Mouse (Mus musculus): ENCODE measurements around the gene Qpctl. TPM values are rescaled to one million over a fixed set of nuclear protein-coding genes. Genes with fewer than 3 reads are reported as not detected.

Gene Qpctl
- polyA plus RNA-seq, 1 experiment from 2014 or later = 4.0 TPM

- H3K9ac ChIP-seq (ENCODE audit: low read depth, low read length) = peak within 1 kb of the TSS; percentile 86
- peaks cover 5% of the 10 kb centered on the region; the same call in 1 of the 2 replicates for H3K27me3 ChIP-seq (ENCODE audit: control insufficient read depth, insufficient read depth, low read depth, low read length)
- peak; percentile 98 for ATAC-seq (ENCODE audit: low read depth)
- H3K4me1 ChIP-seq (ENCODE audit: control insufficient read depth, low read depth, low read length) = peaks cover 16% of the 10 kb centered on the region
- H3K36me3 ChIP-seq (ENCODE audit: control insufficient read depth, insufficient read depth) = no peaks in the 10 kb centered on the region
- H3K4me2 ChIP-seq (ENCODE audit: low read depth, low read length) = peak within 1 kb of the TSS; percentile 94
- H3K9me3 ChIP-seq (replicated peaks; ENCODE audit: control insufficient read depth, low read length) = peaks cover 3% of the 10 kb centered on the region
- WGBS (ENCODE audit: insufficient replicate concordance) = 1% methylated on average over 34 of the region's 34 CpGs
- H3K27ac ChIP-seq (ENCODE audit: low read length) = peak within 1 kb of the TSS; percentile 48
- peak within 1 kb of the TSS; percentile 96 for H3K4me3 ChIP-seq (ENCODE audit: low read depth, low read length)
Observed at GRCm38 (mm10) chr7:19119631-19120429, 29.3 kb downstream of the Qpctl start, which contains the start of gene Fbxo46. Gene Fbxo46, plus strand, starts transcription at chr7:19119859.

GRCm38 (mm10) chr7:19119083-19119482 lies 30.0 kb downstream of the Qpctl start:
- H3K9me3 ChIP-seq (replicated peaks; ENCODE audit: control insufficient read depth, low read length) = peaks cover 3% of the 10 kb centered on the region
- peak overlapping the region; percentile 96; the same call in 1 of the 2 replicates for H3K4me3 ChIP-seq (ENCODE audit: low read depth, low read length)
- no peak for ATAC-seq (ENCODE audit: low read depth)

DNA sequence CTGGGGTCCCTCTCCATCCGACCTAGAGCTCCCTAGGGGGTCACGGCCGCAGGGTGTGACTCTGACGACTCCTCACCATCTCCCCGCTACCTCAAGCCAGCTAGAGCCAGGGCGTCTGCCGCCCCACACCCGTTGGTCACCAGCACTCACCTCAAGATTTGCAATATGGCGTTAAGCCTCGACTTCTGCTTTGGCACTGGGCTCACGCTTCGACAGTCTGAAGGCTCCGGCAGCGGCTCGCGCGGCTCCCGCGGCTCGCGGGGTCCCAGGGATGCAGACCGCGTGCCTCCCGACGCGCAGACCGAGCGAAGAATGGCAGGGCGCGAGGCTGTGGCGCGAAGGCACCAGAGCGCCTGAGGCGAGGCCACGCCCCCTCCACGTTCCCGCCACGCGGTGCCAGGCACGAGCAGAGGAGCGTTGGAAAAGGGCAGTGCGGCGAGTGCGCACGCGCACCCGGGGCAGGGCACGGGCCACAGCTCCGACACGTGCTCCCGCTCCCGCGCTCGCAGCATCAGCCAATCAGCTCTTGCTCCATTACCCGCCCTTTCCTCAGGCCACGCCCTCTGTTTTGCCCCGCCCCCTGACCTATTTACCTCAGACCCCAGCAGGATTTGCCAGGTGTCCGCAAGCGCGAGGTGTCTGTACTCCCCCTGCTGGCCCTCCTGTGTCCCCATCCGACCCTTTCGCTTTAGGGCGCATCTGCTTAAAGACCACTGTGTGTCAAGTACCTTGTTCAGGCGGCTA lies 30.9 kb downstream of the Qpctl start, which contains the start of gene Gm4969:
Gene Gm4969, minus strand, starts transcription at position 341 of the 744 bp plus-strand sequence.
- Histone ChIP-seq H3K27ac (ENCODE audit: low read length) (no peak within 1 kb of the TSS), H3K9ac (ENCODE audit: low read depth, low read length) (no peak within 1 kb of the TSS; the same call in 1 of the 2 replicates), H3K9me3 (replicated peaks; ENCODE audit: control insufficient read depth, low read length) (peaks cover 3% of the 10 kb centered on the region), H3K4me1 (ENCODE audit: control insufficient read depth, low read depth, low read length) (peaks cover 16% of the 10 kb centered on the region), H3K4me2 (ENCODE audit: low read depth, low read length) (peak within 1 kb of the TSS; percentile 43), H3K27me3 (ENCODE audit: control insufficient read depth, insufficient read depth, low read depth, low read length) (peaks cover 5% of the 10 kb centered on the region; the same call in 1 of the 2 replicates), H3K36me3 (ENCODE audit: control insufficient read depth, insufficient read depth) (no peaks in the 10 kb centered on the region), H3K4me3 (ENCODE audit: low read depth, low read length) (peak within 1 kb of the TSS; percentile 31)
- WGBS (ENCODE audit: insufficient replicate concordance) = 29% methylated on average over 62 of the region's 64 CpGs
- peak; percentile 7; the same call in 1 of the 2 replicates for ATAC-seq (ENCODE audit: low read depth)

More at GRCm38 (mm10) chr7:19119083-19119482, 30.0 kb downstream of the Qpctl start:
- peaks cover 16% of the 10 kb centered on the region for H3K4me1 ChIP-seq (ENCODE audit: control insufficient read depth, low read depth, low read length)
- H3K4me2 ChIP-seq (ENCODE audit: low read depth, low read length) = peak overlapping the region; percentile 26; the same call in 1 of the 2 replicates
- no peak overlapping the region for H3K27ac ChIP-seq (ENCODE audit: low read length)
- H3K27me3 ChIP-seq (ENCODE audit: control insufficient read depth, insufficient read depth, low read depth, low read length) = peaks cover 5% of the 10 kb centered on the region; the same call in 1 of the 2 replicates
- no peaks in the 10 kb centered on the region for H3K36me3 ChIP-seq (ENCODE audit: control insufficient read depth, insufficient read depth)
- no peak overlapping the region; the same call in 1 of the 2 replicates for H3K9ac ChIP-seq (ENCODE audit: low read depth, low read length)
- 81% methylated on average over 8 of the region's 8 CpGs for WGBS (ENCODE audit: insufficient replicate concordance)

DNA sequence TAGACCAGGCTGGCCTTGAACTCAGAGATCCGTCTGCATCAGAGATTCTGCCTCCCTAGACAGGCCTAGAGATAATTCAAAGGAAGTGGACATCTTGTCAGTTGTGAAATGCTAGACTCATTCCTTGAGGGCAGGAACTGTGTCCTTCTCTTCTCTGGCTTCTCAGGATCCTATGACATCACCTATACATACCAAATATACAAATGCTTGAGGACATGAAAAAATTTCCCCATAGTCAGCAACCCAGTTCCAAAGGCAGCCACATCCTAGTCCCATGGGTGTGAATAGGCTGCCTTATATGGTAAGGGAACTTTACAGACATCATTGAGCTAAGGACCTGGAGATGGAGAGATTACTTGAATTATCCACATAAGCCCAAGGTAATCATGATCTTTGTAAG lies 39.5 kb downstream of the Qpctl start:
- Histone ChIP-seq H3K4me3 (ENCODE audit: low read depth, low read length) (no peak overlapping the region), H3K4me1 (ENCODE audit: control insufficient read depth, low read depth, low read length) (no peaks in the 10 kb centered on the region), H3K4me2 (ENCODE audit: low read depth, low read length) (no peak overlapping the region), H3K27ac (ENCODE audit: low read length) (no peak overlapping the region), H3K36me3 (ENCODE audit: control insufficient read depth, insufficient read depth) (no peaks in the 10 kb centered on the region), H3K27me3 (ENCODE audit: control insufficient read depth, insufficient read depth, low read depth, low read length) (no peaks in the 10 kb centered on the region; the same call in 1 of the 2 replicates), H3K9ac (ENCODE audit: low read depth, low read length) (no peak overlapping the region), H3K9me3 (replicated peaks; ENCODE audit: control insufficient read depth, low read length) (no peaks in the 10 kb centered on the region)
- 43% methylated on average over 1 of the region's 1 CpGs for WGBS (ENCODE audit: insufficient replicate concordance)
- no peak for ATAC-seq (ENCODE audit: low read depth)

- H3K4me1 ChIP-seq (ENCODE audit: control insufficient read depth, low read depth, low read length) = no peaks in the 10 kb centered on the region
- no peak for ATAC-seq (ENCODE audit: low read depth)
- no peaks in the 10 kb centered on the region for H3K9me3 ChIP-seq (replicated peaks; ENCODE audit: control insufficient read depth, low read length)
- no peaks in the 10 kb centered on the region; the same call in 1 of the 2 replicates for H3K27me3 ChIP-seq (ENCODE audit: control insufficient read depth, insufficient read depth, low read depth, low read length)
- H3K4me3 ChIP-seq (ENCODE audit: low read depth, low read length) = no peak overlapping the region
- 29% methylated on average over 3 of the region's 3 CpGs for WGBS (ENCODE audit: insufficient replicate concordance)
- no peak overlapping the region for H3K27ac ChIP-seq (ENCODE audit: low read length)
- H3K4me2 ChIP-seq (ENCODE audit: low read depth, low read length) = no peak overlapping the region
- H3K9ac ChIP-seq (ENCODE audit: low read depth, low read length) = no peak overlapping the region
- no peaks in the 10 kb centered on the region for H3K36me3 ChIP-seq (ENCODE audit: control insufficient read depth, insufficient read depth)
Observed at GRCm38 (mm10) chr7:19107436-19107835, 41.7 kb downstream of the Qpctl start.

DNA sequence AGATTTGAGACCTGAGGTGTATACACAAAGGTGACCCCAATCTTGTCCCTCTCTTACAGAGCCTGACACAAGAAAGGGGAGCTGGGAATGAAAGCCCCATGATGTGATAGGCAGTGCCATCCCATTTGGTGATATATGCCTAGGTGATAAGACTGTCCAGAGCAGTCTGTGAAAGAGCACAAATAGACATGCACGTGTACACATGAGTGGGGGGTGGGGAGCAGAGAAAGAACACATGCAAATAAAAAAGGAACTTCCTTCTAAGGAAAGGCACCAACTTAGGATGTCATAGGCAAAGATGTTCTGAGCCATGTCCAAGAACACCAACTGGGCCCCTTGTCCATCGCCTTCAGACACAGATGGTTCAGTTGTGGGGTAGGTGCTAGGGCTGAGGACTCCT lies 44.6 kb downstream of the Qpctl start:
- no peaks in the 10 kb centered on the region for H3K9me3 ChIP-seq (replicated peaks; ENCODE audit: control insufficient read depth, low read length)
- no peaks in the 10 kb centered on the region for H3K36me3 ChIP-seq (ENCODE audit: control insufficient read depth, insufficient read depth)
- H3K4me3 ChIP-seq (ENCODE audit: low read depth, low read length) = no peak overlapping the region
- no peak overlapping the region for H3K9ac ChIP-seq (ENCODE audit: low read depth, low read length)
- no peaks in the 10 kb centered on the region; the same call in none of the 2 replicates for H3K27me3 ChIP-seq (ENCODE audit: control insufficient read depth, insufficient read depth, low read depth, low read length)
- H3K4me2 ChIP-seq (ENCODE audit: low read depth, low read length) = no peak overlapping the region
- no peak for ATAC-seq (ENCODE audit: low read depth)
- no peaks in the 10 kb centered on the region for H3K4me1 ChIP-seq (ENCODE audit: control insufficient read depth, low read depth, low read length)
- no peak overlapping the region for H3K27ac ChIP-seq (ENCODE audit: low read length)
- WGBS (ENCODE audit: insufficient replicate concordance) = 50% methylated on average over 2 of the region's 2 CpGs

DNA sequence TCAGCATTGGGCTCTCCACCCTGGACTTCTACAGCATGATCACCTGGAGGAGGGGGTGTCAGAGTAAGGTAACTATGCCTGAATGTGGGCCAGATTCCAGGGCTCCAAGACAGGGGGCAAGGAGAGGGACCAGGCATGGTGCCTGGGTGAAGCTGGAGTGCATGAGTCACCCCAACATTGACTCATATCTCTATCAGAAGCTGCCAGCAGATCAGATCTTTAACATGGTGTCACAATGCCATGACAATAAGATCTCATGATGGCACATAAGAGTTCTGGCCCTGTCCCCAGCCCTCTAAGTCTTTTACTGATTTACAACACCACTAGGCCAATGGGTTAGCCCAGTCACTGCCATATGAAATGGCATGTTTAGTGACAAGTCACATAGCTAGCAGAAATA lies 45.4 kb downstream of the Qpctl start:
- Histone ChIP-seq H3K27me3 (ENCODE audit: control insufficient read depth, insufficient read depth, low read depth, low read length) (no peaks in the 10 kb centered on the region; the same call in none of the 2 replicates), H3K4me3 (ENCODE audit: low read depth, low read length) (no peak overlapping the region), H3K4me2 (ENCODE audit: low read depth, low read length) (no peak overlapping the region), H3K9me3 (replicated peaks; ENCODE audit: control insufficient read depth, low read length) (no peaks in the 10 kb centered on the region), H3K36me3 (ENCODE audit: control insufficient read depth, insufficient read depth) (no peaks in the 10 kb centered on the region), H3K9ac (ENCODE audit: low read depth, low read length) (no peak overlapping the region), H3K4me1 (ENCODE audit: control insufficient read depth, low read depth, low read length) (no peaks in the 10 kb centered on the region), H3K27ac (ENCODE audit: low read length) (no peak overlapping the region)
- ATAC-seq (ENCODE audit: low read depth) = no peak

GRCm38 (mm10) chr7:19100290-19100689 lies 48.8 kb downstream of the Qpctl start:
- H3K4me3 ChIP-seq (ENCODE audit: low read depth, low read length) = no peak overlapping the region
- no peaks in the 10 kb centered on the region for H3K9me3 ChIP-seq (replicated peaks; ENCODE audit: control insufficient read depth, low read length)
- peaks cover 21% of the 10 kb centered on the region for H3K27me3 ChIP-seq (ENCODE audit: control insufficient read depth, insufficient read depth, low read depth, low read length)
- no peak for ATAC-seq (ENCODE audit: low read depth)
- WGBS (ENCODE audit: insufficient replicate concordance) = 65% methylated on average over 1 of the region's 1 CpGs
- H3K9ac ChIP-seq (ENCODE audit: low read depth, low read length) = no peak overlapping the region
- H3K36me3 ChIP-seq (ENCODE audit: control insufficient read depth, insufficient read depth) = no peaks in the 10 kb centered on the region
- no peak overlapping the region for H3K27ac ChIP-seq (ENCODE audit: low read length)
- no peak overlapping the region for H3K4me2 ChIP-seq (ENCODE audit: low read depth, low read length)
- peaks cover 20% of the 10 kb centered on the region for H3K4me1 ChIP-seq (ENCODE audit: control insufficient read depth, low read depth, low read length)
